Mouse (Mus musculus): Measurements from ENCODE around the gene Hs3st6. TPM values are rescaled to one million over a fixed set of nuclear protein-coding genes. Genes with fewer than 3 reads are reported as not detected.

Gene Hs3st6
- total RNA-seq, 1 experiment, result 1.6 TPM

DNA sequence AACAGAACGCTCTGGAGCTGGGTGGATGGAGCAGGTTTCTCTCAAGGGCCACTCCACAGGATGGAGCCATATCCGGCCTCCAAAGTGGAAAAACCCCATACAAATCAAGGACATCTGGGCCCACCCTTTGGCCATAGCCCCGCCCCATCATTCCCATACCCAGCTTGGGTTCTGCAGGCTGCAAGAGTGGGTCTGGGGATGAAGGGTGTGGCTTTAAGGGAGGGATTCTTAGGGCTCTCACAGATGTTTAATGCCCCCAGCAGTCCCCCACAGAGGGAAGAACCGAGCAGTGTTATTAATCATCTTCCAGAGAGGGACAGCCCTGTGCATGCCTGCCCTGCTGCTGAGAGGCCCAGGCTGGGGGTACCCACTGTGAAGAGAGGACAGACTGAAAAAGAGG, 5.8 kb upstream of the Hs3st6 start:
- TF ChIP-seq CHD2 (IDR thresholded peaks at IDR 0.05; ENCODE audit: low read depth, low read length) (no peak), ZNF384 (IDR thresholded peaks at IDR 0.05; ENCODE audit: low read depth, low read length) (no peak), HCFC1 (IDR thresholded peaks at IDR 0.05; ENCODE audit: borderline replicate concordance, insufficient read depth, low read length) (no peak)
- H3K9ac ChIP-seq (ENCODE audit: insufficient read depth, low read depth, low read length, poor library complexity, severe bottlenecking), result no peak overlapping the region
- DNase-seq (ENCODE audit: low read depth, low spot score), result no peak

GRCm38 (mm10) chr17:24751528-24751927, 1.3 kb upstream of the Hs3st6 start:
- no peaks in the 10 kb centered on the region for H3K9me3 ChIP-seq (ENCODE audit: control insufficient read depth, insufficient read depth, low read depth, low read length)
- in situ Hi-C loops (cut with MboI; ENCODE audit: low sequenced_read_pairs in 2 of 2, unreplicated experiment in 2 of 2), result no loop called here
- DNase-seq (ENCODE audit: low read depth, low spot score), result no peak

More for the DNA sequence above, 5.8 kb upstream of the Hs3st6 start:
- Histone ChIP-seq H3K4me1 (ENCODE audit: control insufficient read depth in 2 of 2, insufficient read depth in 2 of 2, low read length in 2 of 2, poor library complexity in 1 of 2) (peaks cover 0 to 5% of the 10 kb centered on the region in 2 experiments; a peak in 1 of 4 replicates), H3K36me3 (ENCODE audit: control insufficient read depth, insufficient read depth, low read length, poor library complexity, severe bottlenecking) (no peaks in the 10 kb centered on the region), H3K9me3 (ENCODE audit: control insufficient read depth, insufficient read depth, low read depth, low read length) (no peaks in the 10 kb centered on the region), H3K27ac (ENCODE audit: insufficient read depth, low read depth, low read length, poor library complexity, severe bottlenecking) (no peak overlapping the region), H3K4me3 (ENCODE audit: insufficient read depth in 1 of 2, low read depth in 1 of 2, low read length in 2 of 2, poor library complexity in 1 of 2, severe bottlenecking in 1 of 2) (no peak overlapping the region)
- in situ Hi-C loops (cut with MboI; ENCODE audit: low sequenced_read_pairs in 2 of 2, unreplicated experiment in 2 of 2), result no loop called here

GRCm38 (mm10) chr17:24757394-24757793, 4.6 kb downstream of the Hs3st6 start:
- in situ Hi-C loops (cut with MboI; ENCODE audit: low sequenced_read_pairs in 2 of 2, unreplicated experiment in 2 of 2), result no loop called here
- Histone ChIP-seq H3K4me3 (ENCODE audit: insufficient read depth in 1 of 2, low read depth in 1 of 2, low read length in 2 of 2, poor library complexity in 1 of 2, severe bottlenecking in 1 of 2) (no peak overlapping the region), H3K27ac (ENCODE audit: insufficient read depth, low read depth, low read length, poor library complexity, severe bottlenecking) (no peak overlapping the region), H3K9me3 (ENCODE audit: control insufficient read depth, insufficient read depth, low read depth, low read length) (no peaks in the 10 kb centered on the region), H3K36me3 (ENCODE audit: control insufficient read depth, insufficient read depth, low read length, poor library complexity, severe bottlenecking) (no peaks in the 10 kb centered on the region), H3K9ac (ENCODE audit: insufficient read depth, low read depth, low read length, poor library complexity, severe bottlenecking) (no peak overlapping the region), H3K4me1 (ENCODE audit: control insufficient read depth in 2 of 2, insufficient read depth in 2 of 2, low read length in 2 of 2, poor library complexity in 1 of 2) (peaks cover 2 to 11% of the 10 kb centered on the region in 2 experiments; a peak in 3 of 4 replicates)
- TF ChIP-seq ZNF384 (IDR thresholded peaks at IDR 0.05; ENCODE audit: low read depth, low read length) (no peak), CHD2 (IDR thresholded peaks at IDR 0.05; ENCODE audit: low read depth, low read length) (no peak), MAFK (IDR thresholded peaks at IDR 0.05; ENCODE audit: insufficient read depth, low read depth, low read length) (no peak), HCFC1 (IDR thresholded peaks at IDR 0.05; ENCODE audit: borderline replicate concordance, insufficient read depth, low read length) (no peak), ZC3H11A (IDR thresholded peaks at IDR 0.05; ENCODE audit: borderline replicate concordance, low read depth, low read length) (no peak)
- no peak for DNase-seq (ENCODE audit: low read depth, low spot score)

More at GRCm38 (mm10) chr17:24751528-24751927, 1.3 kb upstream of the Hs3st6 start:
- H3K9ac ChIP-seq (ENCODE audit: insufficient read depth, low read depth, low read length, poor library complexity, severe bottlenecking), result no peak overlapping the region
- no peak overlapping the region for H3K27ac ChIP-seq (ENCODE audit: insufficient read depth, low read depth, low read length, poor library complexity, severe bottlenecking)
- peaks cover 2 to 14% of the 10 kb centered on the region in 2 experiments; a peak in 3 of 4 replicates for H3K4me1 ChIP-seq (ENCODE audit: control insufficient read depth in 2 of 2, insufficient read depth in 2 of 2, low read length in 2 of 2, poor library complexity in 1 of 2)
- H3K4me3 ChIP-seq (ENCODE audit: insufficient read depth in 1 of 2, low read depth in 1 of 2, low read length in 2 of 2, poor library complexity in 1 of 2, severe bottlenecking in 1 of 2), result no peak overlapping the region
- no peaks in the 10 kb centered on the region for H3K36me3 ChIP-seq (ENCODE audit: control insufficient read depth, insufficient read depth, low read length, poor library complexity, severe bottlenecking)
- TF ChIP-seq MAFK (IDR thresholded peaks at IDR 0.05; ENCODE audit: insufficient read depth, low read depth, low read length), result no peak
- TF ChIP-seq HCFC1 (IDR thresholded peaks at IDR 0.05; ENCODE audit: borderline replicate concordance, insufficient read depth, low read length), result no peak
- no peak for TF ChIP-seq ZNF384 (IDR thresholded peaks at IDR 0.05; ENCODE audit: low read depth, low read length)
- TF ChIP-seq CHD2 (IDR thresholded peaks at IDR 0.05; ENCODE audit: low read depth, low read length), result no peak
- TF ChIP-seq ZC3H11A (IDR thresholded peaks at IDR 0.05; ENCODE audit: borderline replicate concordance, low read depth, low read length), result no peak

- TF ChIP-seq ZC3H11A (IDR thresholded peaks at IDR 0.05; ENCODE audit: borderline replicate concordance, low read depth, low read length) (no peak), HCFC1 (IDR thresholded peaks at IDR 0.05; ENCODE audit: borderline replicate concordance, insufficient read depth, low read length) (no peak)
- Histone ChIP-seq H3K4me3 (ENCODE audit: insufficient read depth in 1 of 2, low read depth in 1 of 2, low read length in 2 of 2, poor library complexity in 1 of 2, severe bottlenecking in 1 of 2) (peak overlapping the region in 1 of 2 experiments; percentile 9; a peak in 1 of 4 replicates), H3K4me1 (ENCODE audit: control insufficient read depth in 2 of 2, insufficient read depth in 2 of 2, low read length in 2 of 2, poor library complexity in 1 of 2) (peaks cover 2 to 7% of the 10 kb centered on the region in 2 experiments; a peak in 2 of 4 replicates), H3K9ac (ENCODE audit: insufficient read depth, low read depth, low read length, poor library complexity, severe bottlenecking) (0 out of 2 replicates have a peak overlapping the region, but pooled peaks have one; percentile 21), H3K27ac (ENCODE audit: insufficient read depth, low read depth, low read length, poor library complexity, severe bottlenecking) (no peak overlapping the region), H3K36me3 (ENCODE audit: control insufficient read depth, insufficient read depth, low read length, poor library complexity, severe bottlenecking) (no peaks in the 10 kb centered on the region), H3K9me3 (ENCODE audit: control insufficient read depth, insufficient read depth, low read depth, low read length) (no peaks in the 10 kb centered on the region)
- in situ Hi-C loops (cut with MboI; ENCODE audit: low sequenced_read_pairs in 2 of 2, unreplicated experiment in 2 of 2), result no loop called here
- DNase-seq (ENCODE audit: low read depth, low spot score), result no peak
Observed at GRCm38 (mm10) chr17:24761121-24761520, 8.3 kb downstream of the Hs3st6 start.

Data from ES-E14 (cell line).